Mouse (Mus musculus): ENCODE measurements at regions not wholly inside any gene's neighbourhood (a gene's known extent, or its start where the extent isn't known, plus 50 kb on each side); places are given as distances from the start of the nearest gene placed in this dataset.
"Not testable (repeated sequence)": the region's sequence is repeated elsewhere in the genome, so short reads cannot be mapped to it uniquely, and the experiment has no call there.

DNA sequence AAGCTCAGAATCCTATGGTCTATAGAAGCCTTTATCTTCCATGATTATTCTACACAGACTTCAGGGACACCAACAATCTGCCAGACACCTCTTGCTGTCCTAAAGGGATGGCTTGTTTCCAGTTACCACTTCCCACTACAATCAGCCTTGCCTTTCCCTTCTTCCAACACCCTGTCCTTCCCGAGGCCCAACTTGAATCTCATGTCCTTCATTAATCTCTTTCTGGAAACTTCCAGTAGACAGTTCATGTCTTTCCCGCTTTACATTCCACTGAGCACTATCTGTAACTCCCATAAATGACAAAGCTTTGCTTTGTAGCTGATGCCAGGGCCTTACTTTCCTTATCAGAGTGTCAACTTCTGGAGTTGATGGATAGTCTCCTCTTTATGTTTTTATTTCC is 138.5 kb downstream of the Rdh14 start:
- Histone ChIP-seq H3K27ac (no peak overlapping the region), H3K4me3 (no peak overlapping the region), H3K79me2 (replicated peaks; ENCODE audit: control insufficient read depth, insufficient read depth, low read length) (no peaks in the 10 kb centered on the region), H3K36me3 (ENCODE audit: control insufficient read depth, insufficient read depth, low read length) (no peaks in the 10 kb centered on the region), H3K4me1 (ENCODE audit: control insufficient read depth, insufficient read depth, low read length) (no peaks in the 10 kb centered on the region), H3K9ac (ENCODE audit: low read depth, low read length) (no peak overlapping the region), H3K27me3 (ENCODE audit: control insufficient read depth, insufficient read depth, low read length) (no peaks in the 10 kb centered on the region)
- WGBS: 50% methylated on average over 2 of the region's 2 CpGs
- no peak for DNase-seq
- intact Hi-C loops (cut with DNase I): loop anchor here (5.0 kb wide), 1 partner anchor 87 kb away; no protein-coding TSS in a partner anchor
- TF ChIP-seq POLR2A (IDR thresholded peaks at IDR 0.05; ENCODE audit: insufficient read depth, low read depth, low read length) (no peak), EP300 (IDR thresholded peaks at IDR 0.05; ENCODE audit: insufficient read depth, low read depth, low read length) (no peak), CTCF (IDR thresholded peaks at IDR 0.05) (no peak)

DNA sequence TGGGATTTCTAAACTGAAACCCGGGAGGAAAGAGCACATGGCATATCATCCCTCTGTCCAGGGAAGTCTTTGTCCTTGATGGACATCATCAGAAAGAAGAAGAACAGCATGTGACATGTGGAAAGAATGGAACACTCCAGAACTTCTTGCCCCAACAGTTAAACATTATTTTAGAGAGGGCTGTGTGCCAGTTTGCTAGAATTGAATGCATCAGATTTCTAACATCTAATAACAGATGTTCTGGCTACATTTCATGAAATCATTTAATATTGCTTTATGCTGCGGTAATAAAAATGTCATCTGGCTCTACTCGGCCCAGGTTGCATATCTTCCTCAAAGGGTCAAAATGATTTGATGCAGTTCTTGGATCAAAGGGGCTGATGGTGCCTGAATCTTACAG is 140.4 kb downstream of the Rdh14 start:
- H3K79me2 ChIP-seq (replicated peaks; ENCODE audit: control insufficient read depth, insufficient read depth, low read length): no peaks in the 10 kb centered on the region
- no peaks in the 10 kb centered on the region for H3K36me3 ChIP-seq (ENCODE audit: control insufficient read depth, insufficient read depth, low read length)
- intact Hi-C loops (cut with DNase I): loop anchor here (10.0 kb wide), 1 partner anchor 306 kb away; no protein-coding TSS in a partner anchor
- 74% methylated on average over 3 of the region's 3 CpGs for WGBS
- TF ChIP-seq CTCF (IDR thresholded peaks at IDR 0.05) (no peak), POLR2A (IDR thresholded peaks at IDR 0.05; ENCODE audit: insufficient read depth, low read depth, low read length) (no peak), EP300 (IDR thresholded peaks at IDR 0.05; ENCODE audit: insufficient read depth, low read depth, low read length) (no peak)
- DNase-seq: no peak
- H3K4me3 ChIP-seq: no peak overlapping the region
- H3K27me3 ChIP-seq (ENCODE audit: control insufficient read depth, insufficient read depth, low read length): no peaks in the 10 kb centered on the region
- H3K9ac ChIP-seq (ENCODE audit: low read depth, low read length): no peak overlapping the region
- no peaks in the 10 kb centered on the region for H3K4me1 ChIP-seq (ENCODE audit: control insufficient read depth, insufficient read depth, low read length)
- no peak overlapping the region for H3K27ac ChIP-seq

DNA sequence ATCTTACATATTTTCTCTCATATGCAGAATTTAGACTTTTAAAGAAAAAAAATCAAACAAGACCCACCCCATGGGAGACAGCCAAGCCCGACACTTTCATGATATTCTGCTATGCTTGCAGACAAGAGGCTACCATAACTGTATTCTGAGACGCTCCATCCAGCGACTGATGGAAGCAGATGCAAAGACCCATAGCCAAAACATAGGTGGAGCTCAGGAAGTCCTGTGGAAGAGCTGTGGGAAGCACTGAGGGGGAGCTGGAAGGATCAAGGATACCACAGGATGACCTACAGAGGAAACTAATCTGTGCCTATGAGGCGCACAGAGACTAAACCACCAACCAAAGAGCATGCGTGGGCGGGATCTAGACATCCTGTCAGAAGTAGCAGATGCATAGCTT is 143.4 kb downstream of the Rdh14 start:
- no peak for TF ChIP-seq CTCF (IDR thresholded peaks at IDR 0.05)
- no peak for TF ChIP-seq EP300 (IDR thresholded peaks at IDR 0.05; ENCODE audit: insufficient read depth, low read depth, low read length)
- TF ChIP-seq POLR2A (IDR thresholded peaks at IDR 0.05; ENCODE audit: insufficient read depth, low read depth, low read length): no peak
- Histone ChIP-seq H3K4me1 (ENCODE audit: control insufficient read depth, insufficient read depth, low read length) (no peaks in the 10 kb centered on the region), H3K4me3 (no peak overlapping the region), H3K9ac (ENCODE audit: low read depth, low read length) (no peak overlapping the region), H3K27me3 (ENCODE audit: control insufficient read depth, insufficient read depth, low read length) (no peaks in the 10 kb centered on the region), H3K36me3 (ENCODE audit: control insufficient read depth, insufficient read depth, low read length) (no peaks in the 10 kb centered on the region), H3K79me2 (replicated peaks; ENCODE audit: control insufficient read depth, insufficient read depth, low read length) (no peaks in the 10 kb centered on the region), H3K27ac (no peak overlapping the region)
- WGBS: 68% methylated on average over 6 of the region's 6 CpGs
- no peak for DNase-seq
- intact Hi-C loops (cut with DNase I): loop anchor here (10.0 kb wide), 1 partner anchor 309 kb away; no protein-coding TSS in a partner anchor

DNA sequence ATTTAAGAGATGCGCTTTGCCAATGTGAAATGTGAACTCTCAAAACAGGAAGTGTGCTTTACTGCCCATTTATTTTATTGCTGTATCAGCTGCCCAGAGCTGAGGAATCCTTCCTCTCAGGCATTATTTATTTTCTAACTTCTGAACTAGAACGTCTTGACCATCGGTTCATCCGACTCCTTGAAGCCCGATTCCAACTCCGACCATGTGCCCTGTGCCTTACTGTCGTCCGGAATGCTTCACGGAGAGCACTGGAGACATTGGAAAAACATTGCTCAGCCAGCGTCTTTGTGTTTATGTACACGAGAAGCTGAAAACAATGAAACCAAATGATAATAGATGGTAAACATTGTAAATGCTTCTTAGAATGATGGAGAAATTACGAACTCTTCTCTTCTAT is 145.7 kb downstream of the Rdh14 start:
- Histone ChIP-seq H3K27ac (no peak overlapping the region), H3K4me3 (no peak overlapping the region), H3K9ac (ENCODE audit: low read depth, low read length) (no peak overlapping the region), H3K27me3 (ENCODE audit: control insufficient read depth, insufficient read depth, low read length) (no peaks in the 10 kb centered on the region), H3K79me2 (replicated peaks; ENCODE audit: control insufficient read depth, insufficient read depth, low read length) (no peaks in the 10 kb centered on the region), H3K4me1 (ENCODE audit: control insufficient read depth, insufficient read depth, low read length) (no peaks in the 10 kb centered on the region), H3K36me3 (ENCODE audit: control insufficient read depth, insufficient read depth, low read length) (no peaks in the 10 kb centered on the region)
- DNase-seq: no peak
- TF ChIP-seq POLR2A (IDR thresholded peaks at IDR 0.05; ENCODE audit: insufficient read depth, low read depth, low read length): no peak
- no peak for TF ChIP-seq CTCF (IDR thresholded peaks at IDR 0.05)
- TF ChIP-seq EP300 (IDR thresholded peaks at IDR 0.05; ENCODE audit: insufficient read depth, low read depth, low read length): no peak
- 77% methylated on average over 12 of the region's 12 CpGs for WGBS
- intact Hi-C loops (cut with DNase I): loop anchor here (2.0 to 10.0 kb wide), 4 partner anchors 97 to 1483 kb away; partner anchors contain the start of gene Osr1

DNA sequence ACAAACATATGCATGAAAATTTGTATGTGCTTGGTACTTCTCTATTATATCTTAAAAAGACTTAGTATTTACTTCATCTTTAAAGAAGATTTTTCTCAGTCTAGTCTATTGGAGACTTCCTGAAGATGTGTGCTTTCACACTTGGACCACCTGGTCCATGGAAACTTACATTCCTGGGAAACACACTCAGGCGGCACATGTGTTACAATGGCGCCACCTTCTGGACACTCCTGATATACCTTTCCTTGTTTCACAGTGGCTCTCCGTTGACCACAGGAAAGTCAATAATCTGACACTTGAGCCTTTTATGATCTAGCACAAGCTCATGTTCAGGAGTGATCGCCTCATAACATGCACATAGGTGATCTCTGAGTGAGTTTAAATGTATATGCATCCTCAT is 146.5 kb downstream of the Rdh14 start:
- H3K79me2 ChIP-seq (replicated peaks; ENCODE audit: control insufficient read depth, insufficient read depth, low read length): no peaks in the 10 kb centered on the region
- no peaks in the 10 kb centered on the region for H3K27me3 ChIP-seq (ENCODE audit: control insufficient read depth, insufficient read depth, low read length)
- no peak overlapping the region for H3K4me3 ChIP-seq
- no peak overlapping the region for H3K27ac ChIP-seq
- TF ChIP-seq POLR2A (IDR thresholded peaks at IDR 0.05; ENCODE audit: insufficient read depth, low read depth, low read length) (no peak), EP300 (IDR thresholded peaks at IDR 0.05; ENCODE audit: insufficient read depth, low read depth, low read length) (peak; percentile 69; the same call in 1 of the 2 replicates), CTCF (IDR thresholded peaks at IDR 0.05) (peak; percentile 85)
- no peaks in the 10 kb centered on the region for H3K4me1 ChIP-seq (ENCODE audit: control insufficient read depth, insufficient read depth, low read length)
- no peak overlapping the region for H3K9ac ChIP-seq (ENCODE audit: low read depth, low read length)
- whole genome bisulfite sequencing: 2% methylated on average over 4 of the region's 4 CpGs
- intact Hi-C loops (cut with DNase I): loop anchor here (2.0 to 10.0 kb wide), 4 partner anchors 98 to 1484 kb away; partner anchors contain the start of gene Osr1
- no peaks in the 10 kb centered on the region for H3K36me3 ChIP-seq (ENCODE audit: control insufficient read depth, insufficient read depth, low read length)
- DNase-seq: peak; percentile 23 to 45

DNA sequence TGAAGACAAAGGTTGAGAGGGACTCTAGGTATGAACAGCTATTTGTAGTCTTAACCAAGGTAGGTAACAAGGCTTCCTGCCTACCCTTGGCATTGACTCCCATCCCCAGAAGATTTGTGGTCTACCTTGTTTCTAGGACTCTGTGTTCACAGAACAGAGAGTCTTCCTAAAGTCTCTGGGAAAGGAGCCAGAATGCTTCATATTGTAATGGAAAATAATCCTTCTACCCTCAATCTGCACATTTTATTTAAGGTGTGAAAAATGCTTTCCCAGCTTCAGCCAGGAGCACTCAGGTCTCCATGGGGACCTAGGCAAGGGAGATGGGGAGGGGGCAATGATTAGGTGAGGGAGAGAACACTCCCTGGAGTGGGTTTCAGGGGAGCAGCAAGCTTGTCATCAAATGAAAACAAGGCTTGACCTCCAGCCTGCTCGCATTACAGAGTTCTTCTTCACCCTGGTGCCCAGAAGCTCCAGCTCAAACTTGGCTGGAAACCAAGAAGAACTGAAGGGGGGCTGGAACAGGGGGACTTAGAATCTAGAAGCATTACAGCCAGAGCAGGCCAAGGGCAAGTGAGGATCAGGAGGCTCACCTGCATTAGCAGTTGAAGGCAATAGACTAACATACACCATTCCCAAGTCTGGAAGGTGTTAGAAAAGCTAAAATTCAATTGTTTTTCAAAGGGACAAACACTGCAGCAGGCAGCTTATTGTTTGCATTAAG is 159.1 kb downstream of the Rdh14 start:
- intact Hi-C loops (cut with DNase I): no loop called here
- H3K27ac ChIP-seq: no peak overlapping the region
- H3K36me3 ChIP-seq (ENCODE audit: control insufficient read depth, insufficient read depth, low read length): no peaks in the 10 kb centered on the region
- TF ChIP-seq POLR2A (IDR thresholded peaks at IDR 0.05; ENCODE audit: insufficient read depth, low read depth, low read length) (no peak), CTCF (IDR thresholded peaks at IDR 0.05) (no peak), EP300 (IDR thresholded peaks at IDR 0.05; ENCODE audit: insufficient read depth, low read depth, low read length) (no peak)
- H3K9ac ChIP-seq (ENCODE audit: low read depth, low read length): no peak overlapping the region
- H3K4me3 ChIP-seq: no peak overlapping the region
- no peaks in the 10 kb centered on the region for H3K4me1 ChIP-seq (ENCODE audit: control insufficient read depth, insufficient read depth, low read length)
- H3K79me2 ChIP-seq (replicated peaks; ENCODE audit: control insufficient read depth, insufficient read depth, low read length): no peaks in the 10 kb centered on the region
- no peak for DNase-seq
- no peaks in the 10 kb centered on the region for H3K27me3 ChIP-seq (ENCODE audit: control insufficient read depth, insufficient read depth, low read length)
- WGBS: 22% methylated on average over 1 of the region's 1 CpGs

DNA sequence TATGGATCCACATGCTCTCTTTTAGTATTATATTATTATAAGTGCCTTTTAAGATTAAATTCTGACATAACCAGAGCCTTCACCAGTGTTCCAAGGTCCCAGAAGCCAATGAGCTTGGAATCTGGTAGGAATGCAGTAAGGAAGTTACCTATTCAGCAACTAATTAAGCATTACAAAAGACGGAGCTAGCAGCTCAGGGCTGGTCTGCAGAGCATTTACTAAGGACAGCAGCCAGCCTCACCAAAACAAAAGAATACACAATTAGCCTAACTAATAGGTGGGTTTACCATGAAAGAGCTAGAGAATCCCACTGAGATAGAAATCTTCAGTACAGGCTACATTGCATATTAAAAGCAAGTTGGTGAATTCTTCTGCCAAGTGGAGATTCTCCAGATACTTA is 164.1 kb downstream of the Rdh14 start:
- H3K36me3 ChIP-seq (ENCODE audit: control insufficient read depth, insufficient read depth, low read length); DNase-seq; H3K27ac ChIP-seq; H3K9ac ChIP-seq (ENCODE audit: low read depth, low read length); intact Hi-C loops (cut with DNase I); H3K4me3 ChIP-seq; H3K79me2 ChIP-seq (replicated peaks; ENCODE audit: control insufficient read depth, insufficient read depth, low read length); H3K4me1 ChIP-seq (ENCODE audit: control insufficient read depth, insufficient read depth, low read length); H3K27me3 ChIP-seq (ENCODE audit: control insufficient read depth, insufficient read depth, low read length): not testable (repeated sequence)
- WGBS: 90% methylated on average over 1 of the region's 1 CpGs
